Mouse (Mus musculus) heart, postnatal 0 days (tissue): ENCODE results near the gene Rragd.

Experiments used
- CTCF ChIP-seq: IDR thresholded peaks from 2 replicates; pipeline ENCODE4 v1.5.1; 2016; ENCODE audit warnings: antibody characterized with exemption, control low read depth, low read depth
- EP300 ChIP-seq: IDR thresholded peaks from 2 replicates; pipeline ENCODE4 v1.6.1; 2016; ENCODE audit warnings: antibody characterized with exemption, low read depth

GRCm38 (mm10) chr4:32996083-32996482 lies 13.2 kb downstream of the Rragd start:
- TF ChIP-seq EP300 (no peak), CTCF (no peak)
